ENCODE assay signal across 9 mouse cellular contexts in the genomic region with DNA sequence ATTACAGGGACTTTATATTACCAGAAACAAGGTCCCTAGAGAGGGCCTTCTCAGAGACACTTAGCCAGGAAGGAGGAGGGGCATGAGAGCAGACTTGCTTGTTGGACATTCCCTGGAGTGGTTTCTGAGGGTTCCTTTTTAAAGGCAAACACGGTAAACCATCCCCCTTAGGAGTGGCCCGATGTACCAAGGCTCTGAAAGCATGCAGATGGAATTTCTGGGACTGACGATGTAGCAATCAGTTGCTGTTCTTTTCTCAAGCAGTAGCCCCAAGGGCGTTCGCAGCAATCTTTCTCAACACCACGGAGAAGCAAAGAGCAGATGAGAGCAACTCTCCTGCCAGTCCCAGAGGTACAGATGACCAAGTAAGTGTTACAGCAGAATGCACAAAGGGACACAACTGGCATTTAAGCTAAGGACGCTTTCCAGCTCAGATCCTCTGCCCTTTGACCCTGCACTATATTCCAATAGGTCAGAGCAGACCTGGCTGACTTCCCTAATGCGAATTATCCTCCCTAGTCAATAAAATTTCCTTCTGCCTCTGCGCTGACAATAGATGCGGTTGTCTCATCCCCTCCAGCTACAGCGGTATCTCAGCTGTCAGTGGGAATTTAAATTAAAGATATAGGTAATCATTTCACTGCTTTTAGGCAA.
DNase-seq lines count a peak whose midpoint lies in the region; ATAC-seq lines count a peak whose summit lies in the region.
"Had no signal": no experiment of that assay in that cellular context is flagged by ENCODE, and none has a peak within 500 bp of the region (broad histone marks: within the 10 kb centered on the region; RNA-seq: fewer than 3 reads in every experiment).

No protein-coding gene starts in this region.

- H3K36me3 ChIP-seq in midbrain, embryonic 13.5 days = no peaks in the 10 kb centered on the region
- H3K36me3 ChIP-seq: limb, embryonic 12.5 days had no signal

- DNase-seq in adrenal gland, postnatal 10 days = peak; percentile 43
- no peak for DNase-seq in adrenal gland, adult 18-20 months (ENCODE audit: low spot score in 2 of 2)
- peak; percentile 26 for DNase-seq in embryo, embryonic 10.5 days (ENCODE audit: low spot score)
- DNase-seq in heart, postnatal 36 days = peak; percentile 13 to 42
- DNase-seq in layer of hippocampus, adult 11-12 months (ENCODE audit: low spot score) = no peak
- DNase-seq in T-cell, adult 2 months (ENCODE audit: low spot score) = no peak
- no peak for DNase-seq in kidney, postnatal 14 days

- peak overlapping the region; percentile 20; the same call in 1 of the 2 replicates for H3K27ac ChIP-seq in midbrain, embryonic 13.5 days
- H3K27ac ChIP-seq: limb, embryonic 12.5 days had no signal

- peaks cover 11% of the 10 kb centered on the region for H3K4me1 ChIP-seq in midbrain, embryonic 13.5 days (replicated peaks)

- no peaks in the 10 kb centered on the region for H3K27me3 ChIP-seq in midbrain, embryonic 13.5 days
- H3K27me3 ChIP-seq: limb, embryonic 12.5 days had no signal

- WGBS in midbrain, embryonic 13.5 days = 40% methylated on average over 11 of the region's 11 CpGs

- intact Hi-C loops in heart, postnatal 36 days (cut with DNase I) = loop anchor here (5.0 kb wide), 1 partner anchor 160 kb away; no protein-coding TSS in a partner anchor

- no peaks in the 10 kb centered on the region for H3K9me3 ChIP-seq in midbrain, embryonic 13.5 days
- H3K9me3 ChIP-seq: limb, embryonic 12.5 days had no signal

- H3K4me2 ChIP-seq in midbrain, embryonic 13.5 days (replicated peaks) = no peak overlapping the region
- H3K4me2 ChIP-seq: limb, embryonic 12.5 days had no signal

- peak; percentile 37; the same call in 1 of the 2 replicates for ATAC-seq in midbrain, embryonic 13.5 days

- H3K4me3 ChIP-seq in midbrain, embryonic 13.5 days (replicated peaks) = no peak overlapping the region
- H3K4me3 ChIP-seq: limb, embryonic 12.5 days had no signal

- no peak overlapping the region for H3K9ac ChIP-seq in midbrain, embryonic 13.5 days (replicated peaks)
- H3K9ac ChIP-seq: limb, embryonic 12.5 days had no signal

Comparison
In these comparisons a context has a peak if more than half of its experiments do, and no peak if none do; other contexts are left out.
1. DNase-seq: peak in adrenal gland, postnatal 10 days (single experiment), embryo, embryonic 10.5 days (single experiment) and heart, postnatal 36 days (2 of 2); none in adrenal gland, adult 18-20 months (0 of 2), layer of hippocampus, adult 11-12 months (single experiment), T-cell, adult 2 months (single experiment) and kidney, postnatal 14 days (single experiment).